Mouse (Mus musculus) cerebellum, adult 2 months (tissue): ENCODE results near the gene Pgm5.

Experiments
- CTCF ChIP-seq: fragments of 200-500 bp; IDR thresholded peaks from 2 replicates; pipeline ENCODE4 v1.5.1; 2011; ENCODE audit warnings: low read depth, mild to moderate bottlenecking, control low read depth, low read length, moderate library complexity, borderline replicate concordance; ENCODE audit not compliant: insufficient read depth
- POLR2A ChIP-seq: fragments of 200-500 bp; IDR thresholded peaks from 2 replicates; pipeline ENCODE4 v1.6.1; 2011; ENCODE audit warnings: low read length, control low read depth, borderline replicate concordance; ENCODE audit not compliant: insufficient read depth

- TF ChIP-seq CTCF, result no peak
- TF ChIP-seq POLR2A, result no peak
Measured at GRCm38 (mm10) chr19:24636616-24637015, 225.0 kb downstream of the Pgm5 start.
